Mouse (Mus musculus) layer of hippocampus, postnatal 36 days (tissue): ENCODE results near the gene Trpm3. TPM values are rescaled to one million over a fixed set of nuclear protein-coding genes. Genes with fewer than 3 reads are reported as not detected.

Source experiments
- DNase-seq, 2 experiments: peaks; one replicate each; pipeline ENCODE4 v3.0.0; 2022
- microRNA-seq, 2 experiments: library from miRNA; unstranded; fragments of <30 nt; microRNA quantifications; one replicate each; pipeline ENCODE4 v1.2.0; 2021
- total RNA-seq, 2 experiments: library from RNA; stranded (reverse); gene quantifications; 2 replicates each; pipeline ENCODE4 v1.2.3; 2021

The Trpm3 gene
- total RNA-seq, 2 experiments from 2014 or later, result 56.8 to 71.5 TPM

- DNase-seq, result no peak
Measured at GRCm38 (mm10) chr19:23041483-23042167, 902.8 kb downstream of the Trpm3 start.

DNA sequence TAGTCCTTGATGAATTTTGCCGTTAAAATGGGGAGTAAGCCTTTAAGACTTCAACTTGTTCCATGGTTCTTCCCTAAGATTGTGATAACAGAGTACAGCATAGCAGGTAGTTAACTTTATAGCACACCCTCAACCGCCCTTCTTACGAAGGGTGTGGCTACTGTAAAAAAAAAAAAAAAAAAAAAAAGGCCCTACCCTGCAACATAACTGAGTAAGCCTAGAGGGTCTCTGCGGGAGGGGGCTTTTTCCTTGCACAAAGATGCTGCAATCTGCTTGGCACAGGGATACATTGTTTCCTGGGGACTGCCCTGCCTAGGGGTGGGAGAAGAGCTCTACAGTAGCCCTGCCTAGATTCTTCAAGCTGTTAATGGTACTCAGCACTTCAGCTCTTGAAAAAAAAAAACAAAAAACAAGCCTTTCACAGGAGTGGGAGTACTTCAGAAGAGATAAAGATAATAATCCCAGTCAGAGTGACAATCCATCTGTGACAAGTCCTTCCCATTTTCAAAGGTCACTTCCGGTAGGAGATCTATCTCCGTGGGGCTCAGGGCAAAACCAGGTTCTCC lies 903.4 kb downstream of the Trpm3 start:
- no peak for DNase-seq

DNA sequence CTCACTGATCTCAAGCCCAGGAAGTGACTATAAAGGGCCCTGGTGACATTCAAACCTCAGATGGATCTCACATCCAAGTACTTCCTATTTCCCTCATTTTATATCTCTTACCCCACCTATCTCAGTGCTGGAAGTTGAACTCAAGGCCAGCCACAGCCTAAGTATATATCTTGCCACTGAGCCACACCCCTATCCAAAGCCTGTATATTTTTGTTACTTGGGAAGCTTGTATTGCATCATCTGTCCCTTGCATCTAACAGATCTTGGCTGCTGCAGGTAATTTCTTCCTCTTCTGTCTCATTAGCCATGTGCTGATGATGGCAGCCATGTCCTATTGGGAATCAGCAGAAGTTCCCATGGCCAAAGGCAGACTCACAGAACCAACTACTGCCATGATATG lies 904.9 kb downstream of the Trpm3 start:
- no peak for DNase-seq

Small RNA genes within 50 kb of the gene (microRNA-seq; reads per million reads assigned to microRNA genes)
- 1,347 to 2,287 reads per million in 2 experiments for gene Mir204
